Mouse (Mus musculus) CH12.LX (cell line): ENCODE measurements around the gene Mob4. TPM values are rescaled to one million over a fixed set of nuclear protein-coding genes. Genes with fewer than 3 reads are reported as not detected.

Experiments used
- DNase-seq: peaks from one replicate; pipeline ENCODE4 v3.0.0-alpha.2; 2013; ENCODE audit errors: extremely low read depth
- H3K27ac ChIP-seq: 2 replicates; pipeline ENCODE4 v1.5.1; 2012; ENCODE audit warnings: low read depth, mild to moderate bottlenecking, control low read depth, moderate library complexity; ENCODE audit not compliant: insufficient read depth
- H3K27me3 ChIP-seq: replicated peaks from 2 replicates; pipeline ENCODE3; 2012; ENCODE audit warnings: inconsistent platforms
- H3K36me3 ChIP-seq, 2 experiments: replicated peaks in 1 of 2; 2 replicates each; pipeline versions ENCODE3 to v1.6.1; 2012; ENCODE audit warnings: inconsistent platforms in 1 of 2, low read length in 1 of 2, mild to moderate bottlenecking in 1 of 2, mixed read lengths in 1 of 2, moderate library complexity in 1 of 2; ENCODE audit not compliant: control insufficient read depth in 1 of 2, insufficient read depth in 1 of 2
- H3K4me1 ChIP-seq, 2 experiments: 2 replicates each; pipeline ENCODE4 v1.6.1; 2012; ENCODE audit warnings: inconsistent platforms in 1 of 2, moderate library complexity in 1 of 2; ENCODE audit not compliant: insufficient read depth in 2 of 2, control insufficient read depth in 1 of 2
- H3K4me2 ChIP-seq: 2 replicates; pipeline ENCODE4 v1.6.1; 2012; ENCODE audit warnings: low read depth, mild to moderate bottlenecking, control low read depth; ENCODE audit not compliant: poor library complexity, insufficient read depth, severe bottlenecking
- H3K4me3 ChIP-seq, 3 experiments: fragments of 150-350 bp in 1 of 3; sonication (generic) in 1 of 3; replicated peaks in 1 of 3; 2 replicates each; pipeline versions ENCODE3 to v1.5.1; 2011 to 2012; ENCODE audit warnings: low read depth in 2 of 3, low read length in 2 of 3, mild to moderate bottlenecking in 2 of 3, moderate library complexity in 2 of 3, control low read depth in 1 of 3, improper control_type of control experiment in 1 of 3, inconsistent platforms in 1 of 3, mixed read lengths in 1 of 3; ENCODE audit not compliant: poor library complexity in 1 of 3
- H3K79me2 ChIP-seq: replicated peaks from 2 replicates; pipeline ENCODE4 v1.6.1; 2012; ENCODE audit warnings: mild to moderate bottlenecking, moderate library complexity; ENCODE audit not compliant: control insufficient read depth, poor library complexity, insufficient read depth, severe bottlenecking; ENCODE audit errors: extremely low read depth
- H3K9ac ChIP-seq: 2 replicates; pipeline ENCODE4 v1.6.1; 2012; ENCODE audit warnings: low read depth, mild to moderate bottlenecking, control low read depth, moderate library complexity; ENCODE audit not compliant: insufficient read depth
- H3K9me3 ChIP-seq: replicated peaks from 2 replicates; pipeline ENCODE3; 2012; ENCODE audit warnings: low read length, inconsistent platforms, mixed read lengths
- CHD1 ChIP-seq: IDR thresholded peaks from 2 replicates; pipeline ENCODE4 v1.6.1; 2012; ENCODE audit warnings: low read depth, low read length, improper control_type of control experiment, inconsistent platforms
- CHD2 ChIP-seq: IDR thresholded peaks from 2 replicates; pipeline ENCODE4 v1.6.1; 2011; ENCODE audit warnings: low read length, improper control_type of control experiment
- CTCF ChIP-seq, 2 experiments: IDR thresholded peaks in 1 of 2; conservative IDR thresholded peaks in 1 of 2; 2 replicates each; pipeline ENCODE4 v1.5.1; 2011 to 2012; ENCODE audit warnings: low read depth in 2 of 2, low read length in 2 of 2, improper control_type of control experiment in 1 of 2, inconsistent platforms in 1 of 2, mild to moderate bottlenecking in 1 of 2, moderate library complexity in 1 of 2
- E2F4 ChIP-seq: IDR thresholded peaks from 2 replicates; pipeline ENCODE4 v1.6.1; 2011; ENCODE audit warnings: low read depth, low read length, improper control_type of control experiment; ENCODE audit not compliant: insufficient replicate concordance
- ETS1 ChIP-seq: conservative IDR thresholded peaks from 2 replicates; pipeline ENCODE4 v1.6.1; 2012; ENCODE audit warnings: low read depth, mild to moderate bottlenecking, inconsistent platforms, low read length, improper control_type of control experiment, moderate library complexity
- HCFC1 ChIP-seq: IDR thresholded peaks from 2 replicates; pipeline ENCODE4 v1.6.1; 2012; ENCODE audit warnings: low read depth, mild to moderate bottlenecking, inconsistent platforms, low read length, improper control_type of control experiment
- JUN ChIP-seq: IDR thresholded peaks from 2 replicates; pipeline ENCODE4 v1.6.1; 2011; ENCODE audit warnings: low read depth, mild to moderate bottlenecking, low read length, improper control_type of control experiment, moderate library complexity; ENCODE audit not compliant: insufficient read depth
- MAX ChIP-seq: IDR thresholded peaks from 2 replicates; pipeline ENCODE4 v1.6.1; 2011; ENCODE audit warnings: low read length, improper control_type of control experiment
- MXI1 ChIP-seq: IDR thresholded peaks from 2 replicates; pipeline ENCODE4 v1.6.1; 2011; ENCODE audit warnings: mild to moderate bottlenecking, low read depth, low read length, improper control_type of control experiment
- MYC ChIP-seq: IDR thresholded peaks from 2 replicates; pipeline ENCODE4 v1.6.1; 2011; ENCODE audit warnings: low read depth, mild to moderate bottlenecking, improper control_type of control experiment, low read length
- POLR2AphosphoS2 ChIP-seq: IDR thresholded peaks from 2 replicates; pipeline ENCODE4 v1.6.1; 2011; ENCODE audit warnings: low read depth, low read length, improper control_type of control experiment
- RAD21 ChIP-seq: IDR thresholded peaks from 2 replicates; pipeline ENCODE4 v1.6.1; 2011; ENCODE audit warnings: low read depth, mild to moderate bottlenecking, low read length, improper control_type of control experiment, moderate library complexity
- RCOR1 ChIP-seq: conservative IDR thresholded peaks from 2 replicates; pipeline ENCODE4 v1.6.1; 2012; ENCODE audit warnings: low read depth, mild to moderate bottlenecking, inconsistent platforms, low read length, improper control_type of control experiment
- SIN3A ChIP-seq: IDR thresholded peaks from 2 replicates; pipeline ENCODE4 v1.6.1; 2012; ENCODE audit warnings: low read length, improper control_type of control experiment, inconsistent platforms
- TCF12 ChIP-seq: IDR thresholded peaks from 2 replicates; pipeline ENCODE4 v1.6.1; 2014; ENCODE audit warnings: low read depth, mild to moderate bottlenecking, inconsistent platforms, low read length, improper control_type of control experiment
- ZKSCAN1 ChIP-seq: IDR thresholded peaks from 2 replicates; pipeline ENCODE4 v1.6.1; 2012; ENCODE audit warnings: low read depth, inconsistent platforms, low read length, improper control_type of control experiment, borderline replicate concordance
- ZMIZ1 ChIP-seq: IDR thresholded peaks from 2 replicates; pipeline ENCODE4 v1.6.1; 2012; ENCODE audit warnings: low read depth, mild to moderate bottlenecking, inconsistent platforms, low read length, improper control_type of control experiment
- dilution Hi-C: fragments of 300-500 bp; cut with MboI; formaldehyde crosslinking; loops from 2 replicates; pipeline ENCODE4 v1.14.3; 2020; ENCODE audit warnings: low sequenced_read_pairs; ENCODE audit not compliant: extremely low pct_unique_long_range_greater_than_20kb, extremely low pct_ligation_motif_present
- in situ Hi-C: fragments of 300-500 bp; cut with MboI; formaldehyde crosslinking; loops from 3 replicates; pipeline ENCODE4 v1.14.3; 2019; ENCODE audit warnings: low sequenced_read_pairs, low pct_ligation_motif_present, low pct_unique_long_range_greater_than_20kb, mixed read lengths
- polyA plus RNA-seq: library from polyadenylated mRNA; unstranded; fragments of >175 nt; gene quantifications from 2 replicates; pipeline ENCODE4 v1.2.1, GENCODE M21; 2012; ENCODE audit warnings: low read depth; ENCODE audit not compliant: insufficient read length
- total RNA-seq, 2 experiments: library from RNA; depleted of rRNA; stranded (reverse); fragments of 300-350 nt in 1 of 2; fragments of >200 nt in 1 of 2; gene quantifications; 2 replicates each; pipeline ENCODE4 v1.2.3; 2012 to 2014

Mob4 gene
- total and polyA plus RNA-seq, 3 experiments: 12.3 to 49.5 (median 34.1) TPM

DNA sequence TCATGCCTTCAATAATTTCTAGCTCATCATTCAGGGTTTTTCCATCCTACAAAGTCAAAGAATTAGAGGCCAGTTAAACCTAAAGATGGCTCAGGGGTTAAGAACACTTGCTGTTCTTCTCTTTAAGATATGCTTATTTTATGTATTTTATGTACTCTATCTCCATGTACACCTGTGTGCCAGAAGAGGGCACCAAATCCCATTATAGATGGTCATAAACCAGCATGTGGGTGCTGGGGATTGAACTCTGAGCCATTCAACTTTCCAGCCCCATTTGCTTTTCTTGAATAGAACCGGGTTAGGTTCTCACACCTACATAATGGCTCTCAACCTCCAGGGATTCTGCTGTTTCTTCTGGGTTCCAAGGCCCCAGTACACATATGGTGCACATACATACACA lies 48.9 kb upstream of the Mob4 start:
- peaks cover 56% of the 10 kb centered on the region for H3K79me2 ChIP-seq
- peaks cover 57 to 74% of the 10 kb centered on the region in 2 experiments for H3K36me3 ChIP-seq
- dilution Hi-C loops (no loop called here), in situ Hi-C loops (no loop called here)
- peaks cover 4% of the 10 kb centered on the region for H3K9me3 ChIP-seq
- peaks cover 4 to 44% of the 10 kb centered on the region in 2 experiments; a peak in 3 of 4 replicates for H3K4me1 ChIP-seq
- DNase-seq: peak; percentile 65
- no peak overlapping the region for H3K4me3 ChIP-seq
- H3K27ac ChIP-seq: no peak overlapping the region
- H3K9ac ChIP-seq: no peak overlapping the region
- no peaks in the 10 kb centered on the region for H3K27me3 ChIP-seq
- TF ChIP-seq CTCF (conservative IDR thresholded peaks at IDR 0.05 in 1 of 2, IDR thresholded peaks at IDR 0.05 in 1 of 2; ENCODE audit: low read depth in 2 of 2, low read length in 2 of 2) (peak in 1 of 2 experiments; percentile 49; a peak in 3 of 4 replicates), TCF12 (no peak), HCFC1 (no peak), MYC (no peak), RAD21 (peak; percentile 14)
- no peak overlapping the region for H3K4me2 ChIP-seq

DNA sequence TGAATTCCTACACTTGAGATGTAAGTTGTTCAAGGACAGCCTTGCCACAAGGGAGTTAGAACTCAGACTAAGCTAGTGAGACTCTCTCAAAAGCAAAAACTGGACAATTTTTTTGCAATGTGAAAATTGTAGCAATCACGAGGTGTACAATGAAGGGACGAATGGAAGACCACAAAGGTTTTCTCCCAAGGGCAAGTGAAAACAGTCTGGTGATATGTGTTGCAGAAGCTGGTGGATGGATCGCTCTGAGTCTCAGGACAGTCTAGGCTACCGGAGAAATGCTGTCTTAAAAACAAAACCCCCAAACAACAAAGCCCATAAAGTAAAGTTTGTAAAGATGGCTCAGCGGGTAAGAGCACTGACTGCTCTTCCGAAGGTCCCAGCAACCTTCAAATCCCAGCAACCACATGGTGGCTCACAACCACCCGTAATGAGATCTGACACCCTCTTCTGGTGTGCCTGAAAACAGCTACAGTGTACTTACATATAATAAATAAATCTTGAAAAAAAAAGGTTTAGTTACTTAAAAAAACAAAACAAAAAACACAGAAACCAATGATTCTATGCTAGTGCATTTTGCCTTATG lies 45.2 kb upstream of the Mob4 start:
- H3K9ac ChIP-seq: peak overlapping the region; percentile 94
- H3K4me1 ChIP-seq: peaks cover 4 to 45% of the 10 kb centered on the region in 2 experiments; a peak in 3 of 4 replicates
- H3K4me2 ChIP-seq: peak overlapping the region; percentile 99
- peaks cover 36 to 58% of the 10 kb centered on the region in 2 experiments for H3K36me3 ChIP-seq
- no peak for TF ChIP-seq RCOR1
- TF ChIP-seq ZKSCAN1: no peak
- no peak for TF ChIP-seq E2F4
- peak in 1 of 2 experiments; percentile 56; a peak in 2 of 4 replicates for TF ChIP-seq CTCF (conservative IDR thresholded peaks at IDR 0.05 in 1 of 2, IDR thresholded peaks at IDR 0.05 in 1 of 2; ENCODE audit: low read depth in 2 of 2, low read length in 2 of 2)
- TF ChIP-seq MAX: no peak
- TF ChIP-seq JUN: no peak
- no peak; the same call in 1 of the 2 replicates for TF ChIP-seq POLR2AphosphoS2
- TF ChIP-seq ETS1: no peak
- peak; percentile 56 for TF ChIP-seq MYC
- H3K4me3 ChIP-seq: peak overlapping the region; percentile 95 to 100 (median 100)
- peaks cover 80% of the 10 kb centered on the region for H3K79me2 ChIP-seq
- DNase-seq: no peak
- no peaks in the 10 kb centered on the region for H3K27me3 ChIP-seq
- H3K9me3 ChIP-seq: peaks cover 4% of the 10 kb centered on the region
- dilution Hi-C loops (no loop called here), in situ Hi-C loops (no loop called here)
- no peak overlapping the region for H3K27ac ChIP-seq

DNA sequence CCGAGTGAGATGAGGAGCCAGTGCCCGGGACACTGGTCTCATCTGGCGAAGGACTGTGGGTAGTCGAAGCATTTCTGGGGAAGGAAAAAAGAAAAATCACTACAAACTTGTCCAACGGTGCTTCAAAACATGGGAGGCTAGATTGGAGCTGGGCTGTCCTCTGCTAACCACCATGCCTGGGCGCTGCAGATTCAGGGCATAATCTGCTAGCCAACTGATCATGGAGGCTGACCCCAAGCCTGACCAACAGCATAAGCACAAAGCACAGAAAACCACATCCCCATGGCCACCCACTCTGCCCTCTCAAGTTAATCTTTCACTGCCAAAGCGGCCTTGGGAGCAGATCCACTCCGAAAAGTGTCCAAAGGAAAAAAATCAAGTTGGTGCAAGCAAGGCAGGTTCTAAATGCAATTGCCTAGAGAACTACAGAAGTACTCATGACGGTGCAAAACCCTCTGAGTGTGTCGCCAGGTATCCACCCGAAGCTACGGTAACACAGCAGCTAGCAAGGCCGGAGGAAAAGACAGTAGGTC lies 44.1 kb upstream of the Mob4 start:
- peak overlapping the region; percentile 88 for H3K4me2 ChIP-seq
- TF ChIP-seq ZMIZ1 (0 out of 2 replicates have a peak, but pooled peaks have one; percentile 27), RCOR1 (no peak), MXI1 (no peak), RAD21 (no peak), CHD2 (no peak), MAX (no peak), CHD1 (0 out of 2 replicates have a peak, but pooled peaks have one; percentile 55), SIN3A (peak; percentile 56; the same call in 1 of the 2 replicates)
- TF ChIP-seq, all 38 proteins: peak for 3
- DNase-seq: no peak
- peaks cover 4 to 49% of the 10 kb centered on the region in 2 experiments; a peak in 3 of 4 replicates for H3K4me1 ChIP-seq
- no peaks in the 10 kb centered on the region for H3K27me3 ChIP-seq
- H3K4me3 ChIP-seq: peak overlapping the region; percentile 95 to 100 (median 100)
- in situ Hi-C loops (no loop called here), dilution Hi-C loops (no loop called here)
- peaks cover 4% of the 10 kb centered on the region for H3K9me3 ChIP-seq
- peak overlapping the region; percentile 92 for H3K27ac ChIP-seq
- peak overlapping the region; percentile 94 for H3K9ac ChIP-seq
- peaks cover 74% of the 10 kb centered on the region for H3K79me2 ChIP-seq
- peaks cover 36 to 56% of the 10 kb centered on the region in 2 experiments for H3K36me3 ChIP-seq
